Mouse (Mus musculus): ENCODE data around the gene Akap14.

Akap14 gene

DNA sequence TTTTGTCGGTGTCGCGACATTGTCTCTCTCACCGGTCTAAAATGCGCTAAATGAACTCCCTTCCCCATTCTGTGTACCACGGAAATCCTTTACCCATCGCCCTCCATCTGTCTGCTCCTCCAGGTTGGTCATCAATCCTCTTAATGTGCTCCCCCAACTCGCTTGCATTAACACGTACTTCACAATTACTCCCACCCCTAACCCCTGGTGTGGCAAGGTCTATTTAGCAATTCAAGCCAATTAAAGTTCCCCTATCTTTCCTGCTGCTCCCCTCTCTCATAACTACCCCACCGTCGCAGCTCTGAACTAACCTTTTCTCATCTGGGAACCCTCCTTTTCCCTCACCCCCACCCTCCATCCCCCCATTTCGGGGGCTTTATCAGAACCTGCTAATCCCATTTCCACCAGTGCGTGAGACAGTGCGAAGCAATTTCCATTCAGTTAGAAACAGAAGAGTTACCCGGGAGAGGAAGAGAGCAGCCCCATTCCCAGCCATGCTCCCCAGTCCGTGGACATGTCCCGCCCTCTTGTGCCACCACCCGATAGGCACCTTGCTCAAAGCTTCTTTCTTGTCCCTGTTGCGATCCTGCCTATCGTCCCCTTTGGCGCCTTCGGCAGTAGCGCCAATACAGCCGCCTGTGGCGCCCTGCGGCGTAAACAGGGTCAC, 59.0 kb downstream of the Akap14 start:
- no peak for DNase-seq (ENCODE audit: low spot score in 2 of 2)

DNA sequence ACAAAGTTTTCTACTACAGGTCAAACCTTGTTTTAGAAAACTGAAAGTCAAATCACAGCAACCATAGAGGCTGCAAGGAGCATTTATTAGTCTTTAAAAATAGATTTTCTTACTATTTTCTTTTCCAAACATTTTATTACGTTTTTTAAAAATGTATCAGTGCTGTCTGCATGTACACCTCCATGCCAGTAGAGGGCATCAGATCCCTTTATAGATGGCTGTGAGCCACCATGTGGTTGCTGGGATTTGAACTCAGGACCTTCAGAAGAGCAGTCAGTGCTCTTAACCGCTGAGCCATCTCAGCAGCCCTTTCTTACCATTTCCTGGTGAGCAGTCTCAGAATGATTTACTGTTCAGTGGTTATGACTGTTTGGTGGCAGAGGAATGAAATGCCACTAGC, 64.8 kb downstream of the Akap14 start:
- DNase-seq (ENCODE audit: low spot score in 2 of 2): no peak

All from frontal cortex, postnatal 14 days (tissue).